Mouse (Mus musculus): ENCODE measurements around the gene Cdkl4. TPM values are rescaled to one million over a fixed set of nuclear protein-coding genes. Genes with fewer than 3 reads are reported as not detected.

Cdkl4 gene
- polyA plus RNA-seq, 1 experiment from 2014 or later = 0.49 TPM

DNA sequence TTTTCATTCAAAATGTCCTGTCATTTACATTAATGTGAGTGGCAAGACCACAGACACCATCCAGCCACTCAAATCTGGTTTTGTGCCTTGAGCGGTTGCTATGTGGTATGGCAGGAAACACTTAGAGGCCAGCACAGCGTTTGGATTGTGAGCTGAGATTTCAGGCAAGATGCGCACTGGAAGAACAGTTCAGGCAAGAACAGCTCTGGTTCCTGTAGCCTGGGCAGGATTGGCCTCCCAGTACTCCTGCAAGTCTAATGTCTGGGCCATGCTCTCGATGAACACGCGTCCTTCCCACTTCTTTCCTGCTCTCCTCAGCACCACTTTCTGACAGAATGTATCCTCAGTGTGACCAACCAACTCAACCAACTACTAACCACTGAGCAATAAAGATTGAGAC is 5.4 kb upstream of the Cdkl4 start:
- 97% methylated on average over 6 of the region's 6 CpGs for WGBS
- H3K9me3 ChIP-seq (ENCODE audit: control insufficient read depth, low read length) = no peaks in the 10 kb centered on the region
- no peak overlapping the region for H3K9ac ChIP-seq (ENCODE audit: low read depth, low read length)
- no peak overlapping the region for H3K27ac ChIP-seq (ENCODE audit: low read depth, low read length)
- H3K4me1 ChIP-seq (ENCODE audit: control insufficient read depth, insufficient read depth, low read length) = no peaks in the 10 kb centered on the region
- H3K36me3 ChIP-seq (ENCODE audit: control insufficient read depth, insufficient read depth, low read length) = peaks cover 13% of the 10 kb centered on the region; the same call in 1 of the 2 replicates
- H3K4me2 ChIP-seq (replicated peaks; ENCODE audit: low read depth, low read length) = no peak overlapping the region
- no peak overlapping the region for H3K4me3 ChIP-seq (ENCODE audit: low read length)
- no peak for ATAC-seq (ENCODE audit: low FRiP score, low TSS enrichment)
- no peaks in the 10 kb centered on the region for H3K27me3 ChIP-seq (ENCODE audit: control insufficient read depth, insufficient read depth, low read length)

DNA sequence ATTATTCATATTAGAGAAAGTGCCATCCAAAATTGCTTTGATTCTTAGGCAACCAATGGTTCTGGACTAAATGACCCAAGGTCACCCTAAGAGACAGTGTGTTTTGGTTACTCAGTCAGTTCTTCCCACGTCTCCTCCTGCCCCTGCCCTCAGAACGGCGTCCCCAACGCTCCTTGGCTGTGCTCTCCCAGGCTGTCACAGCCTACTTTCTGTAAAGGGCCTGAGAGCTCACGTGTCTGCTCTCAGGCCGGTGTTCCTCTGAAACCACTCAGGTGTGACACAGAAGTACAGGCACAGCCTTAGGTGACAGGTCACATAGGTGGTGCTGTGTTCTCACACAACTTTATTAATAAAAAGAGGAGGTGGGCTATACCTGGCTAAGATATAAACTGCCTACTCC is 2.3 kb upstream of the Cdkl4 start:
- H3K27me3 ChIP-seq (ENCODE audit: control insufficient read depth, insufficient read depth, low read length) = no peaks in the 10 kb centered on the region
- WGBS = 53% methylated on average over 6 of the region's 6 CpGs
- H3K4me3 ChIP-seq (ENCODE audit: low read length) = no peak overlapping the region
- H3K4me2 ChIP-seq (replicated peaks; ENCODE audit: low read depth, low read length) = no peak overlapping the region
- H3K27ac ChIP-seq (ENCODE audit: low read depth, low read length) = no peak overlapping the region
- peaks cover 13% of the 10 kb centered on the region; the same call in 1 of the 2 replicates for H3K36me3 ChIP-seq (ENCODE audit: control insufficient read depth, insufficient read depth, low read length)
- H3K4me1 ChIP-seq (ENCODE audit: control insufficient read depth, insufficient read depth, low read length) = no peaks in the 10 kb centered on the region
- no peaks in the 10 kb centered on the region for H3K9me3 ChIP-seq (ENCODE audit: control insufficient read depth, low read length)
- no peak for ATAC-seq (ENCODE audit: low FRiP score, low TSS enrichment)
- no peak overlapping the region for H3K9ac ChIP-seq (ENCODE audit: low read depth, low read length)

DNA sequence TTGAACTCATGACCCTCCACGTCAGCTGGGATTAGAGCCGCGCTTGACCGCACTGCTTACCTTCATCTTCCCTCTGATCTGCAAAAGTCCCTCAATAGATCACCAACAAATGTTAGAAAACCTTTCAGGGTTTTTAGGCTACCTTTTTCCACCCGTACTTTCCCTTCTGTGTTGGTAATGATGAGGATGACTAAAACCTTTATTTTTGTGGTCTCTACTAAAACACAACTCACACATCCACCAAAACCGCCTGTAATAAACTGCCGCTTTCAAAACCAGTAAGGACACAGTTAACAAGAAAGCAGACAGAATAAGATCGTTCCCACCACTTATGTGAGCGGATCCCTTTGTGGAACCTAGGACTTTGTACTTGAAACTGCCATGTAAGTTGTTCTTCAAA is 1.5 kb upstream of the Cdkl4 start:
- H3K27ac ChIP-seq (ENCODE audit: low read depth, low read length) = no peak overlapping the region
- H3K9ac ChIP-seq (ENCODE audit: low read depth, low read length) = no peak overlapping the region
- 90% methylated on average over 9 of the region's 9 CpGs for WGBS
- H3K36me3 ChIP-seq (ENCODE audit: control insufficient read depth, insufficient read depth, low read length) = peaks cover 11% of the 10 kb centered on the region; the same call in 1 of the 2 replicates
- no peaks in the 10 kb centered on the region for H3K27me3 ChIP-seq (ENCODE audit: control insufficient read depth, insufficient read depth, low read length)
- no peaks in the 10 kb centered on the region for H3K4me1 ChIP-seq (ENCODE audit: control insufficient read depth, insufficient read depth, low read length)
- no peaks in the 10 kb centered on the region for H3K9me3 ChIP-seq (ENCODE audit: control insufficient read depth, low read length)
- no peak for ATAC-seq (ENCODE audit: low FRiP score, low TSS enrichment)
- H3K4me3 ChIP-seq (ENCODE audit: low read length) = no peak overlapping the region
- no peak overlapping the region for H3K4me2 ChIP-seq (replicated peaks; ENCODE audit: low read depth, low read length)

GRCm38 (mm10) chr17:80578041-80578440 is 428 bp upstream of the Cdkl4 start:
- 100% methylated on average over 1 of the region's 1 CpGs for WGBS
- H3K27ac ChIP-seq (ENCODE audit: low read depth, low read length) = no peak overlapping the region
- no peaks in the 10 kb centered on the region for H3K9me3 ChIP-seq (ENCODE audit: control insufficient read depth, low read length)
- no peaks in the 10 kb centered on the region for H3K4me1 ChIP-seq (ENCODE audit: control insufficient read depth, insufficient read depth, low read length)
- no peak for ATAC-seq (ENCODE audit: low FRiP score, low TSS enrichment)
- H3K36me3 ChIP-seq (ENCODE audit: control insufficient read depth, insufficient read depth, low read length) = peaks cover 5% of the 10 kb centered on the region; the same call in 1 of the 2 replicates
- no peak overlapping the region for H3K4me3 ChIP-seq (ENCODE audit: low read length)
- no peak overlapping the region for H3K9ac ChIP-seq (ENCODE audit: low read depth, low read length)
- H3K4me2 ChIP-seq (replicated peaks; ENCODE audit: low read depth, low read length) = no peak overlapping the region
- H3K27me3 ChIP-seq (ENCODE audit: control insufficient read depth, insufficient read depth, low read length) = no peaks in the 10 kb centered on the region

DNA sequence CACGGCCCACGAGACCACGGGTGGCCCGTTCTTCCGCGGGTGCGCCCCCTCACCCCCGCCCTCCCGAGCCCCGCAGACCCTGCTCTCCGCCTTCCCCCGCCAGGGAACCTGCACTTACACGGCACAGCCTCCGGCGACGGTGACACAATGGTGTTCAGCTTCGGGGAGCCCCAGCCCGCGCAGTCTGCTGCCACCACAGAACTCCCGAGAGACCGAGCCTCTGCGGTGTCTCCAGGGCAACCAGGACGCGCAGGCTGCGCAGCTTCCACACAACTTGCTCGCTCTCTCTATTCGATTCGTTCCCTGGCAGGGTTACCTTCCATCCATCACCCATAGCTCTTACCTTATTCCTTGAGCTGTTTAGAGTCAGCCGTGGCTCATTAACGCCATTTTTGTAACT is 399 bp downstream of the Cdkl4 start:
- under 1% methylated on average over 30 of the region's 30 CpGs for WGBS
- no peaks in the 10 kb centered on the region for H3K9me3 ChIP-seq (ENCODE audit: control insufficient read depth, low read length)
- H3K36me3 ChIP-seq (ENCODE audit: control insufficient read depth, insufficient read depth, low read length) = peaks cover 5% of the 10 kb centered on the region; the same call in 1 of the 2 replicates
- H3K4me1 ChIP-seq (ENCODE audit: control insufficient read depth, insufficient read depth, low read length) = no peaks in the 10 kb centered on the region
- no peaks in the 10 kb centered on the region for H3K27me3 ChIP-seq (ENCODE audit: control insufficient read depth, insufficient read depth, low read length)
- H3K4me2 ChIP-seq (replicated peaks; ENCODE audit: low read depth, low read length) = peak overlapping the region; percentile 73
- ATAC-seq (ENCODE audit: low FRiP score, low TSS enrichment) = peak; percentile 88
- peak overlapping the region; percentile 39 for H3K4me3 ChIP-seq (ENCODE audit: low read length)
- peak overlapping the region; percentile 42 for H3K9ac ChIP-seq (ENCODE audit: low read depth, low read length)
- no peak overlapping the region for H3K27ac ChIP-seq (ENCODE audit: low read depth, low read length)

GRCm38 (mm10) chr17:80575008-80575407 is 2.6 kb downstream of the Cdkl4 start:
- 72% methylated on average over 7 of the region's 7 CpGs for WGBS
- Histone ChIP-seq H3K9ac (ENCODE audit: low read depth, low read length) (no peak overlapping the region), H3K27ac (ENCODE audit: low read depth, low read length) (no peak overlapping the region), H3K4me2 (replicated peaks; ENCODE audit: low read depth, low read length) (no peak overlapping the region), H3K4me1 (ENCODE audit: control insufficient read depth, insufficient read depth, low read length) (no peaks in the 10 kb centered on the region), H3K36me3 (ENCODE audit: control insufficient read depth, insufficient read depth, low read length) (no peaks in the 10 kb centered on the region), H3K9me3 (ENCODE audit: control insufficient read depth, low read length) (no peaks in the 10 kb centered on the region), H3K27me3 (ENCODE audit: control insufficient read depth, insufficient read depth, low read length) (no peaks in the 10 kb centered on the region), H3K4me3 (ENCODE audit: low read length) (no peak overlapping the region)
- ATAC-seq (ENCODE audit: low FRiP score, low TSS enrichment) = no peak

GRCm38 (mm10) chr17:80574471-80574965 is 3.1 kb downstream of the Cdkl4 start:
- no peak for ATAC-seq (ENCODE audit: low FRiP score, low TSS enrichment)
- 81% methylated on average over 7 of the region's 7 CpGs for WGBS
- H3K36me3 ChIP-seq (ENCODE audit: control insufficient read depth, insufficient read depth, low read length) = no peaks in the 10 kb centered on the region
- no peak overlapping the region for H3K27ac ChIP-seq (ENCODE audit: low read depth, low read length)
- H3K9ac ChIP-seq (ENCODE audit: low read depth, low read length) = no peak overlapping the region
- no peaks in the 10 kb centered on the region for H3K27me3 ChIP-seq (ENCODE audit: control insufficient read depth, insufficient read depth, low read length)
- H3K4me2 ChIP-seq (replicated peaks; ENCODE audit: low read depth, low read length) = no peak overlapping the region
- H3K4me1 ChIP-seq (ENCODE audit: control insufficient read depth, insufficient read depth, low read length) = no peaks in the 10 kb centered on the region
- H3K9me3 ChIP-seq (ENCODE audit: control insufficient read depth, low read length) = no peaks in the 10 kb centered on the region
- no peak overlapping the region for H3K4me3 ChIP-seq (ENCODE audit: low read length)

DNA sequence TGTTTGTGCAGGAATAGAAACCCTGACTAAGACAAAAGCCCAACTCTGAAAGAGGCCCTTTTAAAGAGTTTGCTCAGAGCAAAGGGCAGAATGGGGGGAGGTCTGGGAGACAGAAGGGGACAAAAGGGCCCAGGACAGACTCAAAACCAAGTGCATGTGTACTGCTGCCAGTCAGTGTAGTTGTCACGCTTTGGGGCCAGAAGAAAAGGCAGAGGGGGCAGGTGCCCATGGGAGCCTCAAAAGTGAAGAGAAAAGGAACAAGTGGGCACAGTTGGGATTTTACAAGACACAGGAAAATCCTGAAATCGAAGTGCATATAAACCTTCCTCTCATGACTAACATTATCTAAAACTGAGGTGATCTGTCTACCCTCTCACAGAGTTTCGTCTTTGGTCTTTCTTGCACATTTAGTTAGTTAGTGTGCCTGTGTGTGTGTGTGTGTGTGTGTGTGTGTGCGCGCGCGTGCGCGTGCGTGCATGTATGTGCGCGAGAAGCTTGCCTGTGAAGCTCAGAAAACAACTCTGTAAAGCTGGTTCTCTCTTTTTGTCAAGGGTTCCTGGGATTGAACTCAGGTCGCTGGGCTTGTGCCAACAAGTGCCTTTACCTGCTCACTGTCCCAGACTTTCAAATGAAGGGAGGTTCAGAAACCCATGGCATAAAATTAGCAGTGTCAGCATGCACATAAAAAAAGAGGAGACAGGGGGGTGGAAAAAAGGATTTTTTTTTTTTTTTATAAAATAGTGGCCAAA is 5.3 kb downstream of the Cdkl4 start:
- Histone ChIP-seq H3K27ac (ENCODE audit: low read depth, low read length) (no peak overlapping the region), H3K36me3 (ENCODE audit: control insufficient read depth, insufficient read depth, low read length) (no peaks in the 10 kb centered on the region), H3K27me3 (ENCODE audit: control insufficient read depth, insufficient read depth, low read length) (no peaks in the 10 kb centered on the region), H3K9ac (ENCODE audit: low read depth, low read length) (no peak overlapping the region), H3K4me3 (ENCODE audit: low read length) (no peak overlapping the region), H3K9me3 (ENCODE audit: control insufficient read depth, low read length) (no peaks in the 10 kb centered on the region), H3K4me1 (ENCODE audit: control insufficient read depth, insufficient read depth, low read length) (no peaks in the 10 kb centered on the region), H3K4me2 (replicated peaks; ENCODE audit: low read depth, low read length) (no peak overlapping the region)
- no peak for ATAC-seq (ENCODE audit: low FRiP score, low TSS enrichment)
- WGBS = 96% methylated on average over 13 of the region's 13 CpGs

- Histone ChIP-seq H3K9ac (ENCODE audit: low read depth, low read length) (no peak overlapping the region), H3K4me1 (ENCODE audit: control insufficient read depth, insufficient read depth, low read length) (no peaks in the 10 kb centered on the region), H3K36me3 (ENCODE audit: control insufficient read depth, insufficient read depth, low read length) (no peaks in the 10 kb centered on the region), H3K27me3 (ENCODE audit: control insufficient read depth, insufficient read depth, low read length) (no peaks in the 10 kb centered on the region), H3K9me3 (ENCODE audit: control insufficient read depth, low read length) (no peaks in the 10 kb centered on the region), H3K4me2 (replicated peaks; ENCODE audit: low read depth, low read length) (no peak overlapping the region), H3K4me3 (ENCODE audit: low read length) (no peak overlapping the region), H3K27ac (ENCODE audit: low read depth, low read length) (no peak overlapping the region)
- WGBS = 95% methylated on average over 4 of the region's 4 CpGs
- ATAC-seq (ENCODE audit: low FRiP score, low TSS enrichment) = no peak
Observed at GRCm38 (mm10) chr17:80571460-80571859, 6.2 kb downstream of the Cdkl4 start.
